Mouse (Mus musculus) lung, adult 10 weeks (tissue): ENCODE results near the gene Lin52. TPM values are rescaled to one million over a fixed set of nuclear protein-coding genes. Genes with fewer than 3 reads are reported as not detected.

Experiments used
- polyA plus RNA-seq: library from polyadenylated mRNA; stranded (reverse); fragments of 350-450 nt; fragmentation: Illumina TruSeq; extraction: RNeasy Lipid Tissue Mini Kit (QIAGEN cat#74804); gene quantifications from one replicate; pipeline ENCODE4 v1.2.3, GENCODE M21; 2014; ENCODE audit warnings: low read depth, low replicate concordance; ENCODE audit not compliant: insufficient read depth

Gene Lin52
- polyA plus RNA-seq = 15.5 TPM

GRCm38 (mm10) chr12:84450718-84451646 lies at the start of gene Lin52, which contains the start of gene Aldh6a1:
Gene Lin52, plus strand, starts transcription at chr12:84451422.
Gene Aldh6a1, minus strand, starts transcription at chr12:84451004.

GRCm38 (mm10) chr12:84408819-84409507 lies 42.3 kb upstream of the Lin52 start, which contains the start of the genes Entpd5 and Bbof1:
Gene Entpd5, minus strand, starts transcription at chr12:84409029.
Gene Bbof1, plus strand, starts transcription at chr12:84409071.

GRCm38 (mm10) chr12:84416834-84417604 lies 34.2 kb upstream of the Lin52 start, which contains the start of gene Rnf113a2:
Gene Rnf113a2, plus strand, starts transcription at chr12:84417196.

GRCm38 (mm10) chr12:84569336-84569970 lies 118.2 kb downstream of the Lin52 start, which contains the start of gene Vsx2:
Gene Vsx2, plus strand, starts transcription at chr12:84569762.

Other genes with a start within 250 kb of the Lin52 start
- 7.2 TPM for gene Elmsan1, start 232.5 kb upstream of the Lin52 start, polyA plus RNA-seq
- gene Ptgr2, start 166.2 kb upstream of the Lin52 start, polyA plus RNA-seq = 24.7 TPM
- 23.1 TPM for gene Zfp410, start 134.6 kb upstream of the Lin52 start, polyA plus RNA-seq
- 16.8 TPM for gene Coq6, start 89.8 kb upstream of the Lin52 start, polyA plus RNA-seq
- gene Fam161b, start 89.6 kb upstream of the Lin52 start, polyA plus RNA-seq = 3.3 TPM
- 11.4 TPM for gene Entpd5, start 42.4 kb upstream of the Lin52 start, polyA plus RNA-seq
- gene Bbof1, start 42.4 kb upstream of the Lin52 start, polyA plus RNA-seq = 3.9 TPM
- 12.0 TPM for gene Rnf113a2, start 34.2 kb upstream of the Lin52 start, polyA plus RNA-seq
- gene Aldh6a1, start 418 bp upstream of the Lin52 start, polyA plus RNA-seq = 31.6 TPM
- not detected for gene Vsx2, start 118.3 kb downstream of the Lin52 start, polyA plus RNA-seq
- 9.5 TPM for gene Abcd4, start 166.0 kb downstream of the Lin52 start, polyA plus RNA-seq
- not detected for gene Vrtn, start 189.6 kb downstream of the Lin52 start, polyA plus RNA-seq
- gene Syndig1l, start 247.4 kb downstream of the Lin52 start, polyA plus RNA-seq = not detected